Mouse (Mus musculus) liver, embryonic 11.5 days (tissue): Measurements from ENCODE around the gene Cbx8. TPM values are rescaled to one million over a fixed set of nuclear protein-coding genes. Genes with fewer than 3 reads are reported as not detected.

ENCODE experiments used
- ATAC-seq: fragments of 200-750 bp; cut with Nextera tagmentation; replicated peaks from 2 replicates; pipeline ENCODE4 v1.8.0; 2017; ENCODE audit warnings: moderate number of reproducible peaks, mild to moderate bottlenecking, moderate TSS enrichment, moderate library complexity; ENCODE audit not compliant: low FRiP score
- DNase-seq: peaks from one replicate; pipeline ENCODE4 v3.0.0-alpha.2; 2017; ENCODE audit warnings: low spot score
- H3K27ac ChIP-seq: fragments of 300-500 bp; sonication (generic); 2 replicates; pipeline ENCODE4 v1.5.1; 2014; ENCODE audit warnings: mild to moderate bottlenecking, low read depth, low read length, control low read depth
- H3K27me3 ChIP-seq: fragments of 300-500 bp; sonication (generic); replicated peaks from 2 replicates; pipeline ENCODE4 v1.6.1; 2014; ENCODE audit warnings: low read length, mixed read lengths; ENCODE audit not compliant: control insufficient read depth, insufficient read depth
- H3K36me3 ChIP-seq: fragments of 300-500 bp; sonication (generic); 2 replicates; pipeline ENCODE4 v1.6.1; 2014; ENCODE audit warnings: mild to moderate bottlenecking, low read length, moderate library complexity, mixed read lengths; ENCODE audit not compliant: control insufficient read depth, insufficient read depth
- H3K4me1 ChIP-seq: fragments of 300-500 bp; sonication (generic); replicated peaks from 2 replicates; pipeline ENCODE4 v1.6.1; 2014; ENCODE audit warnings: low read length, mixed read lengths; ENCODE audit not compliant: control insufficient read depth, insufficient read depth
- H3K4me2 ChIP-seq: fragments of 300-500 bp; sonication (generic); 2 replicates; pipeline ENCODE4 v1.6.1; 2014; ENCODE audit warnings: mild to moderate bottlenecking, control low read depth, moderate library complexity
- H3K4me3 ChIP-seq: fragments of 300-500 bp; sonication (generic); 2 replicates; pipeline ENCODE4 v1.5.1; 2014; ENCODE audit warnings: low read depth, low read length, control low read depth
- H3K9ac ChIP-seq: fragments of 300-500 bp; sonication (generic); 2 replicates; pipeline ENCODE4 v1.6.1; 2014; ENCODE audit warnings: low read depth, low read length, control low read depth
- H3K9me3 ChIP-seq: fragments of 300-500 bp; sonication (generic); 2 replicates; pipeline ENCODE4 v1.6.1; 2016; ENCODE audit warnings: low read length, inconsistent platforms, mixed read lengths; ENCODE audit not compliant: control insufficient read depth
- WGBS: fragments of 180-500 bp; shearing (Covaris S2); extraction: QIAGEN DNeasy Blood & Tissue Kit; methylation state at CpG from one replicate; pipeline ENCODE4 v1.1.7; 2014; 5-methylcytosine and 5-hydroxymethylcytosine counted together
- polyA plus RNA-seq: library from polyadenylated mRNA; unstranded; fragments of >200 nt; fragmentation: Nextera tagmentation; extraction: Ambion mirVana; gene quantifications from 2 replicates; pipeline ENCODE4 v1.2.1, GENCODE M21; 2014

Gene Cbx8
- polyA plus RNA-seq, 1 experiment from 2014 or later = 7.1 TPM

DNA sequence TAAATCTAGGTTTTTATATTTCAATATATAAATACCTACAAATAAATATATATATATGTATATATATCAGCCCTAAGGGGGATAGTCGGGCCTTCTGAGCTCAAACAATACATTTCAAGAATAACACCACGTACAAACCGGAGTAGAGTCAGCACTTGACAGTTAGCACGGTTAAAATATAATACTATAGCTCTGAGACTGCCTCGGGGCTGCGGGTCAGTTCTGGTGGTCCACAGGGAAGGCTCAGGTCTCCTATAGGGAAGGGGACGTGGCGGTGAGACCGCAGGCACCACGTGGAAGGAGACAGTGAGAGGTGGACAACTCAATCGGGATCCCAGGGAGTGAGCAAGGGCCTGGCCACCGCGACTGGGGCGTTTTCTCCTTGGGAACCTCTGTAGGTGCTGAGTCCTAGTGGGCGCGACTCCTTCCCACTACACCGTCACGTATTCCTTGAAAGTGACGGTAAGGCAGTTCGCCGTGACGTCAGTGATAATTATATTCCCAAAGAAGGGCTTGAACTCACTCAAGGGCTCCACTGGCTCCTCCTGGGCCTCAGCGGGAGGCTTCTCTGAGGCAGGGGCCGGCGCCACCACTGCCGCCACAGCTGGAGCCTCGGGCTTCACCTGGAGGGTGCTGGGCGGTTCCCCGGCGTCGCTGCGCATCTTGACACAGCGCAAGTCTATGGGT, 39.8 kb upstream of the Cbx8 start:
- 39% methylated on average over 33 of the region's 33 CpGs for WGBS
- no peak for ATAC-seq

GRCm38 (mm10) chr11:119079445-119079837, 38.7 kb upstream of the Cbx8 start:
- peak overlapping the region; percentile 38 for H3K4me2 ChIP-seq
- peak overlapping the region; percentile 20; the same call in 1 of the 2 replicates for H3K4me3 ChIP-seq
- peak; percentile 35 for DNase-seq
- H3K9me3 ChIP-seq = no peaks in the 10 kb centered on the region
- H3K27ac ChIP-seq = peak overlapping the region; percentile 52; the same call in 1 of the 2 replicates
- H3K27me3 ChIP-seq = peaks cover 68% of the 10 kb centered on the region
- ATAC-seq = no peak
- peaks cover 36% of the 10 kb centered on the region for H3K4me1 ChIP-seq
- 39% methylated on average over 7 of the region's 7 CpGs for WGBS
- no peak overlapping the region; the same call in 1 of the 2 replicates for H3K9ac ChIP-seq
- peaks cover 13% of the 10 kb centered on the region; the same call in 1 of the 2 replicates for H3K36me3 ChIP-seq

More for the DNA sequence above, 39.8 kb upstream of the Cbx8 start:
- H3K4me1 ChIP-seq = peaks cover 41% of the 10 kb centered on the region
- H3K36me3 ChIP-seq = peaks cover 13% of the 10 kb centered on the region; the same call in 1 of the 2 replicates
- no peak overlapping the region for H3K27ac ChIP-seq
- no peaks in the 10 kb centered on the region for H3K9me3 ChIP-seq
- H3K9ac ChIP-seq = no peak overlapping the region
- H3K4me3 ChIP-seq = no peak overlapping the region
- DNase-seq = peak; percentile 45
- peaks cover 71% of the 10 kb centered on the region for H3K27me3 ChIP-seq
- H3K4me2 ChIP-seq = no peak overlapping the region

- no peak overlapping the region; the same call in 1 of the 2 replicates for H3K9ac ChIP-seq
- H3K9me3 ChIP-seq = no peaks in the 10 kb centered on the region
- ATAC-seq = no peak
- H3K4me3 ChIP-seq = peak overlapping the region; percentile 20; the same call in 1 of the 2 replicates
- peaks cover 13% of the 10 kb centered on the region; the same call in 1 of the 2 replicates for H3K36me3 ChIP-seq
- WGBS = 18% methylated on average over 25 of the region's 27 CpGs
- H3K27ac ChIP-seq = peak overlapping the region; percentile 52; the same call in 1 of the 2 replicates
- DNase-seq = peak; percentile 58
- peaks cover 69% of the 10 kb centered on the region for H3K27me3 ChIP-seq
- H3K4me1 ChIP-seq = peaks cover 30% of the 10 kb centered on the region
- H3K4me2 ChIP-seq = peak overlapping the region; percentile 38
These were observed 38.1 kb upstream of the Cbx8 start for GRCm38 (mm10) chr11:119078691-119079444.

GRCm38 (mm10) chr11:119077755-119078154, 37.0 kb upstream of the Cbx8 start:
- Histone ChIP-seq H3K4me3 (no peak overlapping the region), H3K27me3 (peaks cover 63% of the 10 kb centered on the region), H3K27ac (no peak overlapping the region), H3K9ac (no peak overlapping the region), H3K4me2 (no peak overlapping the region), H3K4me1 (peaks cover 20% of the 10 kb centered on the region), H3K9me3 (no peaks in the 10 kb centered on the region), H3K36me3 (peaks cover 13% of the 10 kb centered on the region; the same call in 1 of the 2 replicates)
- no peak for DNase-seq
- WGBS = 67% methylated on average over 4 of the region's 4 CpGs
- ATAC-seq = no peak

DNA sequence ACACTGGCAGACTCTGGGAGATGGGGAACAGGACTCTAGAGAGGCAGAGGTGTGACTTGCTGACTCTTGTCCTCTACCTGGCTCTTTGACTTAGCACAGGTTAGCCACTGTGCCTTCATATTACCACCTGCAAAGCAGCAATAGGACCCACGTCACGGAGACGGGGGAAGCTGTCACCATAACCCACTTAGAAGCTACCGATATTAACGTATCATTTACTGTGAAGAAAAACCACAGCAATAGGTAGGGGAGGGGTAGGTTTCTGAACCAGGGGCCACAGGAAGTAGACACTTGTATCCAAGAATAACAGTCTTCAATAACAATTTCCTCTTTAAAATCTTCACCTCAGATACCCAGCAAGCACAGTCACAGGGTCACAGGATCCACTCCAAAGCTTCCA, 35.0 kb upstream of the Cbx8 start:
- Histone ChIP-seq H3K9me3 (no peaks in the 10 kb centered on the region), H3K27me3 (peaks cover 49% of the 10 kb centered on the region), H3K9ac (no peak overlapping the region), H3K4me1 (peaks cover 11% of the 10 kb centered on the region), H3K4me3 (no peak overlapping the region), H3K36me3 (peaks cover 3% of the 10 kb centered on the region; the same call in 1 of the 2 replicates), H3K4me2 (no peak overlapping the region), H3K27ac (no peak overlapping the region)
- no peak for DNase-seq
- 61% methylated on average over 5 of the region's 5 CpGs for WGBS
- ATAC-seq = no peak

GRCm38 (mm10) chr11:119073876-119074433, 33.2 kb upstream of the Cbx8 start:
- no peaks in the 10 kb centered on the region for H3K9me3 ChIP-seq
- 69% methylated on average over 6 of the region's 6 CpGs for WGBS
- H3K27me3 ChIP-seq = peaks cover 34% of the 10 kb centered on the region
- ATAC-seq (no peak), DNase-seq (no peak)
- H3K4me3 ChIP-seq = no peak overlapping the region
- no peak overlapping the region for H3K4me2 ChIP-seq
- H3K36me3 ChIP-seq = no peaks in the 10 kb centered on the region
- H3K4me1 ChIP-seq = peaks cover under 1% of the 10 kb centered on the region
- no peak overlapping the region for H3K27ac ChIP-seq
- H3K9ac ChIP-seq = no peak overlapping the region

GRCm38 (mm10) chr11:119072986-119073385, 32.2 kb upstream of the Cbx8 start:
- no peak overlapping the region for H3K4me2 ChIP-seq
- ATAC-seq (no peak), DNase-seq (no peak)
- no peaks in the 10 kb centered on the region for H3K36me3 ChIP-seq
- WGBS = 68% methylated on average over 6 of the region's 6 CpGs
- no peak overlapping the region for H3K27ac ChIP-seq
- peaks cover 29% of the 10 kb centered on the region for H3K27me3 ChIP-seq
- H3K9ac ChIP-seq = no peak overlapping the region
- no peaks in the 10 kb centered on the region for H3K9me3 ChIP-seq
- H3K4me1 ChIP-seq = no peaks in the 10 kb centered on the region
- no peak overlapping the region for H3K4me3 ChIP-seq

DNA sequence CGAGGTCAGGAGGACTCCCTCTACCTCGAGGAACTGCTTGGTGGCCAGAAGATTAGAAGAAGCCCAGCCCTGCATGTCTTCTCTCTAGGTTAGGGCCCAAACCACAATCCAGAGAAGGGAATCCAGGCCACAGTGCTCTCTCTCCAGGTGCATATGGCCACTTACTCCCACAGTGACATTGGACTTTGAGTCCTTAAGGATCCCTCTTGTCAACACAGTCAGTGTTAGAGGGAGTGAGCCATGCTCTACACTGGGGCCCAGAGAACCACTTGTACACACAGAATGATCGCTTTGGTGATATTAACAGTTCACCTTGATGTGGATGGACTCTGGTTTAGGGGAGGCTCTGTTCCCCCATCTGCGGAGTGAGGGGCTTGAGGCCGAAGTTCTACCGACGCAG, 31.5 kb upstream of the Cbx8 start:
- Histone ChIP-seq H3K9ac (no peak overlapping the region), H3K4me1 (no peaks in the 10 kb centered on the region), H3K36me3 (no peaks in the 10 kb centered on the region), H3K4me2 (no peak overlapping the region), H3K4me3 (no peak overlapping the region), H3K27ac (no peak overlapping the region), H3K9me3 (no peaks in the 10 kb centered on the region), H3K27me3 (peaks cover 28% of the 10 kb centered on the region)
- ATAC-seq = no peak
- no peak for DNase-seq
- 65% methylated on average over 7 of the region's 7 CpGs for WGBS
